Mouse (Mus musculus): ENCODE data around the gene Cntf.

- TF ChIP-seq CTCF (IDR thresholded peaks at IDR 0.05; ENCODE audit: borderline replicate concordance, insufficient read depth, low read depth, low read length), result no peak
- no peak for TF ChIP-seq POLR2A (IDR thresholded peaks at IDR 0.05; ENCODE audit: borderline replicate concordance, insufficient read depth, low read length)
These were observed 40.3 kb upstream of the Cntf start for GRCm38 (mm10) chr19:12805730-12806129.
